Mouse (Mus musculus) limb, embryonic 15.5 days (tissue): ENCODE measurements around the gene Ctsl. TPM values are rescaled to one million over a fixed set of nuclear protein-coding genes. Genes with fewer than 3 reads are reported as not detected.

Experiments used
- ATAC-seq: fragments of 200-750 bp; cut with Nextera tagmentation; 2 replicates; pipeline ENCODE4 v1.8.0; 2017; ENCODE audit warnings: low read depth, moderate TSS enrichment; ENCODE audit not compliant: insufficient number of reproducible peaks, low FRiP score, low TSS enrichment
- H3K27ac ChIP-seq: fragments of 300-500 bp; sonication (generic); 2 replicates; pipeline ENCODE4 v1.5.1; 2015; ENCODE audit warnings: moderate library complexity, mild to moderate bottlenecking, inconsistent platforms
- H3K27me3 ChIP-seq: fragments of 300-500 bp; sonication (generic); 2 replicates; pipeline ENCODE4 v1.6.1; 2015; ENCODE audit warnings: inconsistent platforms
- H3K36me3 ChIP-seq: fragments of 300-500 bp; sonication (generic); 2 replicates; pipeline ENCODE4 v1.6.1; 2015; ENCODE audit warnings: inconsistent platforms
- H3K4me1 ChIP-seq: fragments of 300-500 bp; sonication (generic); 2 replicates; pipeline ENCODE4 v1.6.1; 2015; ENCODE audit warnings: inconsistent platforms
- H3K4me2 ChIP-seq: fragments of 300-500 bp; sonication (generic); 2 replicates; pipeline ENCODE4 v1.6.1; 2015; ENCODE audit warnings: mild to moderate bottlenecking, inconsistent platforms
- H3K4me3 ChIP-seq: fragments of 300-500 bp; sonication (generic); 2 replicates; pipeline ENCODE4 v1.5.1; 2015; ENCODE audit warnings: mild to moderate bottlenecking, inconsistent platforms
- H3K9ac ChIP-seq: fragments of 300-500 bp; sonication (generic); 2 replicates; pipeline ENCODE4 v1.6.1; 2015; ENCODE audit warnings: inconsistent platforms
- H3K9me3 ChIP-seq: fragments of 300-500 bp; sonication (generic); 2 replicates; pipeline ENCODE4 v1.6.1; 2016; ENCODE audit warnings: inconsistent platforms
- WGBS: fragments of 180-500 bp; shearing (Covaris S2); methylation state at CpG from one replicate; pipeline ENCODE4 v1.1.7; 2015; 5-methylcytosine and 5-hydroxymethylcytosine counted together
- polyA plus RNA-seq: library from polyadenylated mRNA; unstranded; fragments of >200 nt; fragmentation: Nextera tagmentation; extraction: Ambion mirVana; gene quantifications from 2 replicates; pipeline ENCODE4 v1.2.1, GENCODE M21; 2015

The Ctsl gene
- polyA plus RNA-seq, 1 experiment from 2014 or later, result 242 TPM

DNA sequence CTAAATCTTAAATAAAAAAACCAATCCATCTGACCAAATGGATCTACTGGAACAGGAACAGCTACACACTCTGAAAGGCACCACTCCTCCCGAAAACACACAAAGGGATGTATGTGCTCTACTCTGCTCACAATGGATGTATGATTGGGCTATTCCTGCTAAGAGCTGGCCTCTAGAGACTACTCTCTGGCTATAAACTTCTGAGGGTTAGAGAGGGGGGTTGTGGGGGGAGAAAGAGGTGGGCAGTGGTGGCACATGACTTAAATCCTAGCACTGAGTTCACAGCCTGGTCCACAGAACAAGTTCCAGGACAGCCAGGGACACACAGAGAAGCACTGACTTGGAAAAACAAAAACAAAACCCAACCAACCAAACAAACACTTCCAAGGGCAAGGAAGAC, 2.1 kb downstream of the Ctsl start:
- H3K27me3 ChIP-seq, result no peaks in the 10 kb centered on the region
- H3K27ac ChIP-seq, result no peak overlapping the region
- peak overlapping the region; percentile 77; the same call in 1 of the 2 replicates for H3K4me3 ChIP-seq
- peaks cover 36% of the 10 kb centered on the region for H3K36me3 ChIP-seq
- peak overlapping the region; percentile 83; the same call in 1 of the 2 replicates for H3K4me2 ChIP-seq
- ATAC-seq, result no peak
- 83% methylated on average over 1 of the region's 1 CpGs for WGBS
- H3K9ac ChIP-seq, result no peak overlapping the region
- H3K9me3 ChIP-seq, result no peaks in the 10 kb centered on the region
- H3K4me1 ChIP-seq, result 0 out of 2 replicates have a peak, but pooled peaks cover 8% of the 10 kb centered on the region

DNA sequence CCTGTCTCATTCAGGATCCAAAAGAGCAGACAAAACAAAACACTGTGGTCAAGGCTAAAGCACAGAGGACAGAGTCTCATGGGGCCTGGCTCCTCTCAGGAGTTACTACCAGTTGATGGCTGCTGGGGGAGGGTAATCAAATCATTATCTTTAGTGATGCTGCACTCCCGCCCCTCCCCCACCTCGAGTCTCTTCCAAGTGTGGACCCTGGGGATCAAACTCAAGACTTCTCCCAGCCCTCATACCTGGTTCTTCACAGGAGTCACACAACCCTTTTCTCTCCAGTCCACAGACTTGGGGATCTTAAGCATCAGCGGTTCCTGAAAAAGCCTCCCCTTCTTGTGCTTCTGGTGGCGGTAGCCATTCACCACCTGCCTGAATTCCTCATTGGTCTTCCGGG, 3.1 kb downstream of the Ctsl start:
- Histone ChIP-seq H3K4me2 (no peak overlapping the region), H3K27me3 (no peaks in the 10 kb centered on the region), H3K36me3 (peaks cover 40% of the 10 kb centered on the region), H3K9ac (no peak overlapping the region), H3K27ac (no peak overlapping the region), H3K4me3 (no peak overlapping the region), H3K4me1 (0 out of 2 replicates have a peak, but pooled peaks cover 8% of the 10 kb centered on the region), H3K9me3 (no peaks in the 10 kb centered on the region)
- no peak for ATAC-seq
- WGBS, result 86% methylated on average over 5 of the region's 5 CpGs

DNA sequence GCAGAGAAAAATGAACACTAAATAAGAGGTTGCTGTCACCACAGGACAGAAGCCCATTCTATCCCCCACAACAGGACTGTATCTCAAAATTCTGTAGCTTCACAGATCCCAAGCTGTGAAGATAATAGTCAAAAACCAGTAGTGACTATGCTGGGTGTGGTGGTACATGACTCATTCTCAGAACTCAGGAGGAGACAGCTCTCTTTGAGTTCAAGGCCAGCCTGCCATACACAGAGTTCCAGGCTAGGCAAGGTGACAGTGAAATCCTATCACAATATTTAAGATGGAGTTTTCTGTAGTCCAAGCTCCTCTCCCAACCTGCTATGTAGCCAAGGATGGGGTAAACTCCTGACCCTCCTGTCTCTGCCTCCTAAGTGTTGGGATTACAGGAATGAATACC, 5.4 kb downstream of the Ctsl start:
- Histone ChIP-seq H3K4me2 (no peak overlapping the region), H3K27me3 (no peaks in the 10 kb centered on the region), H3K9me3 (no peaks in the 10 kb centered on the region), H3K4me3 (no peak overlapping the region), H3K9ac (no peak overlapping the region), H3K4me1 (0 out of 2 replicates have a peak, but pooled peaks cover 6% of the 10 kb centered on the region), H3K36me3 (peaks cover 48% of the 10 kb centered on the region), H3K27ac (no peak overlapping the region)
- no peak for ATAC-seq

DNA sequence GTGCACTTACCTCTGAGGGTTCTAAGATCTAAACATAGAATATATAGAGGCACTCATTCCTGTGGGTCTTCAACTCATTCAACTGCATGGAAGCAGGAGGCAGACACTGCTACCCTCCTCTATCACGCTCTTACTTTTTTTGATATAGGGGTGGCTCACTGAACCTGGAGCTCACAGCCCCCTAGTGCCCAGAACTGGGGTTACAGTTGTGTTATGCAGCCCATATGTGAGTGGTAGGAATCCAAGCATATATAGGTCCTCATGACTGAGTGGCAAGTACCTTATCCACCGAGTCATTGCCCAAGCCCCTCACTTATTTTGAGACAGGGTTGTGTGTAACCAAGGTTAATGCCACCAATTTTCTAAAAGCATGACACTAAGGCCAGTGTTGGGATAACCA, 6.4 kb downstream of the Ctsl start:
- Histone ChIP-seq H3K27me3 (no peaks in the 10 kb centered on the region), H3K4me3 (no peak overlapping the region), H3K9ac (no peak overlapping the region), H3K4me1 (0 out of 2 replicates have a peak, but pooled peaks cover 6% of the 10 kb centered on the region), H3K9me3 (no peaks in the 10 kb centered on the region), H3K36me3 (peaks cover 48% of the 10 kb centered on the region), H3K27ac (no peak overlapping the region), H3K4me2 (no peak overlapping the region)
- ATAC-seq, result no peak
- WGBS, result 84% methylated on average over 2 of the region's 2 CpGs

DNA sequence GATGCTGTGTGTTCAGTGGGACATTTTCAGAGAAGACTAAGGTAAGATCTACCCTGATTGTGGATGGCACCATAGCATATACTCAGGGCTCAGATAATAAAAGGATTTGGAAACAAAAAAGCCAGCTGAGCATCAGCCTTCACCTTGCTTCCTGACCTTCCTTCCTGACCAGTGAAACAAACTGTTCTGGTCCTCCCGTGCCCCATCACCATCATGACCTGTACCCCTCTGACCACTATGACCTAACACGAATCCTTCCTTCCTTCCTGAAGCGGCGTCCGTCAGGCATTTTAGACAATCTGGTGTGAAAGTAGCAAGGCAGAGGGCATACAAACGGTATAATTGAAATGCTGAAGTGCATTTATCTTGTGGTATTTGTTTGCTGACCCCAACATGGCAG, 8.6 kb downstream of the Ctsl start:
- ATAC-seq, result no peak
- Histone ChIP-seq H3K4me2 (no peak overlapping the region), H3K9me3 (no peaks in the 10 kb centered on the region), H3K27me3 (no peaks in the 10 kb centered on the region), H3K36me3 (peaks cover 43% of the 10 kb centered on the region), H3K9ac (no peak overlapping the region), H3K4me1 (no peaks in the 10 kb centered on the region), H3K4me3 (no peak overlapping the region), H3K27ac (no peak overlapping the region)
- 88% methylated on average over 6 of the region's 6 CpGs for WGBS

DNA sequence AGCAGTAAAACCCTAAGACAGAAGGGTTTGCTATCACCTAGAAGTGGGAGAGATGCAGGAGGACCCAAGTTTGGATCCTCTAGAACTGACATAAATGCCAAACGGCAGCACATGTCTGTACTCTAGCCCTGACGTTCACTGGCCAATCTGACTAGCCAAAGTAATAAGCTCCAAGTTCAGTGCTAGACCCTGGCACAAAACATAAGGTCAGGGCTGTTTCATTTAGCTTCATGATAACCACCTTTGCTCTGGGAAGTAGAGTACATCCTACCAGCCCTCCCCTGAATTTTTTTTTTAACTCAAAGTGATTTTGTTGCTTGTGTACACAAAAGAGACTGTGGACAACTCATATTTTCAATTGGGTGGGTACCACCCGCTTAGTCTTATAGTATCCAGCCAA, 9.7 kb downstream of the Ctsl start:
- Histone ChIP-seq H3K4me3 (no peak overlapping the region), H3K9me3 (no peaks in the 10 kb centered on the region), H3K27ac (no peak overlapping the region), H3K4me2 (no peak overlapping the region), H3K4me1 (no peaks in the 10 kb centered on the region), H3K9ac (no peak overlapping the region), H3K36me3 (peaks cover 32% of the 10 kb centered on the region), H3K27me3 (no peaks in the 10 kb centered on the region)
- ATAC-seq, result no peak
- WGBS, result 85% methylated on average over 3 of the region's 3 CpGs

DNA sequence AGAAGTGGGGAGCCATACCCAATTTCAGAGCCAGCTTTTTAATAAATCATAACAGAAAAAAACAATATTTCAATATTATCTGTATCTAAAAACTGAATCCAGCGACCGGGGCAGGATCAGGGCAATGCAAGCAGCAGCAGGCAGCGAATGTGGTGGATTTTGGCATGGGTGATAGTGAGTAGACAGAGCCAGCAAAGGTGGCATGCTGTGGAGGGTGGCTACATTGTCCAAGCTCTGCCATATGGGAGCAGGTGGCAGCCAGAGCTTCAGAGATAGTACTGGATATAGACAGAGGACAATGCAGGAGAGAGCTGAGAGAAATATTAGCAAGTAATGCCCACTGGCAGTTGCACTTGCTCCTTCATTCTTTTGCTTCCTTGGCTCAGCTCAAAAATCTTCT, 11.0 kb downstream of the Ctsl start:
- ATAC-seq, result no peak
- 88% methylated on average over 3 of the region's 3 CpGs for WGBS

DNA sequence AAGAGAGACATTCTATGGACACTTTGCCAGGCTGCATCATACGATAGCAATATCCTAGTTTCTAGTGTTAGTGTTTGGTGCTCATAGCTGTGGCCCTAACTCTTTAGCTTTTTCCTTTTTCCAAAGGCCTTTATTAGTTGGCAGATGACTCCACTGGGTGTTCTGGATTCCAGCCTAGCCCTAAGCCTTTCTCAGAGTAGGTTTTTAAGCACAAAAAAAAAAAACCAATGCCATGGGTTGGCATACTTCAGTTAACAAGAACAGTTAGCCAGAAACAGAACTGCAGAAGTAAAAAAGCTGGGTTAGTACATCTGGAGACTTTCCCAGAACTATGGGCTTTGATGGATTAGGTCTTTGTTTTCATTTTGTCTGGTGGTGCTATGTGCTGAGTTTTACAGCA, 12.2 kb downstream of the Ctsl start:
- no peaks in the 10 kb centered on the region for H3K27me3 ChIP-seq
- H3K36me3 ChIP-seq, result peaks cover 11% of the 10 kb centered on the region; the same call in 1 of the 2 replicates
- no peak overlapping the region for H3K4me2 ChIP-seq
- no peak overlapping the region for H3K4me3 ChIP-seq
- no peak overlapping the region for H3K27ac ChIP-seq
- WGBS, result 70% methylated on average over 1 of the region's 1 CpGs
- H3K4me1 ChIP-seq, result no peaks in the 10 kb centered on the region
- H3K9me3 ChIP-seq, result no peaks in the 10 kb centered on the region
- no peak for ATAC-seq
- no peak overlapping the region for H3K9ac ChIP-seq

More for the DNA sequence above, 11.0 kb downstream of the Ctsl start:
- H3K4me1 ChIP-seq, result no peaks in the 10 kb centered on the region
- H3K27ac ChIP-seq, result no peak overlapping the region
- no peaks in the 10 kb centered on the region for H3K9me3 ChIP-seq
- H3K4me2 ChIP-seq, result no peak overlapping the region
- peaks cover 21% of the 10 kb centered on the region for H3K36me3 ChIP-seq
- no peak overlapping the region for H3K4me3 ChIP-seq
- H3K27me3 ChIP-seq, result no peaks in the 10 kb centered on the region
- H3K9ac ChIP-seq, result no peak overlapping the region

DNA sequence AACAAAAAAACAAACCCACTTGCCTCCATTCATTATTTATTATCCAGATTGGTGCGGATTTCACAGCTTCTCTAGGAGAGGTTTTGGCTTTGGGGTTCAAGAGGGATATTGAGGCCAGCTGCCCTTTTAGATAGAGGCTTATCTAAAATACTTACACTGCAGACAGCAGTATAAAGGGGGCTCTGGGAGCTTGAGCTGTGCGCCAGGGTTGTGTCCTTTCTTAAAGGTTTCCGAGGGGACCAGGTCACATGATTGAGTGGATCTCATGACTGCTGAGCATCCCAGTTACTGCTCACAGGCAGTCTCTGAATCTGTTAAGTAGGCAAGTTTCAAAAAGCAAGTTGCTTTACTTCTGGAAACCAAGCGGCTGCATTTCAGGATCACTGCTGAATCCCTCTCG, 13.3 kb downstream of the Ctsl start:
- Histone ChIP-seq H3K27me3 (no peaks in the 10 kb centered on the region), H3K4me2 (no peak overlapping the region), H3K27ac (no peak overlapping the region), H3K9ac (no peak overlapping the region), H3K9me3 (no peaks in the 10 kb centered on the region), H3K4me1 (no peaks in the 10 kb centered on the region), H3K36me3 (peaks cover 5% of the 10 kb centered on the region; the same call in 1 of the 2 replicates), H3K4me3 (no peak overlapping the region)
- 73% methylated on average over 5 of the region's 5 CpGs for WGBS
- ATAC-seq, result no peak

DNA sequence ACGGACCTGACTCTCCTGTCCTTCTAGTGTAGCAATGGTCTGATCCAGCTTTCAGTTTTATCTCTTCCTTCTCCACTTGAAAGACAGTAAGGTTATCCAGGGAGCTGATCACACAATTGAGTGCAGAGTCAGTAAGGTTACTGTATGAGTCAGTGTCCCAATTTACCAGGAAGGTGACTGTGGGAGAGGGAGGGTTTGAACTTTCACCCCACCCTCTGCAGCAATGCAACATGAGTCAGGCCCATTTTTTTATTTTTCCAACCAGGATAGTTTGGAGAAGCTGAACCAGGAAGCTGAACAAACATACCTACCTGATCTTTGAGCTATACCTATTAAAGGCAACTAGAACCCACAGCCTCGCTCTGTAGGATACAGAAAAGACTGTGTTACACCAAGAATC, 21.2 kb downstream of the Ctsl start:
- H3K27ac ChIP-seq, result no peak overlapping the region
- ATAC-seq, result no peak
- no peaks in the 10 kb centered on the region for H3K27me3 ChIP-seq
- WGBS, result 77% methylated on average over 2 of the region's 2 CpGs
- no peak overlapping the region for H3K4me2 ChIP-seq
- no peaks in the 10 kb centered on the region for H3K36me3 ChIP-seq
- H3K4me1 ChIP-seq, result no peaks in the 10 kb centered on the region
- no peak overlapping the region for H3K4me3 ChIP-seq
- no peak overlapping the region for H3K9ac ChIP-seq
- H3K9me3 ChIP-seq, result no peaks in the 10 kb centered on the region

DNA sequence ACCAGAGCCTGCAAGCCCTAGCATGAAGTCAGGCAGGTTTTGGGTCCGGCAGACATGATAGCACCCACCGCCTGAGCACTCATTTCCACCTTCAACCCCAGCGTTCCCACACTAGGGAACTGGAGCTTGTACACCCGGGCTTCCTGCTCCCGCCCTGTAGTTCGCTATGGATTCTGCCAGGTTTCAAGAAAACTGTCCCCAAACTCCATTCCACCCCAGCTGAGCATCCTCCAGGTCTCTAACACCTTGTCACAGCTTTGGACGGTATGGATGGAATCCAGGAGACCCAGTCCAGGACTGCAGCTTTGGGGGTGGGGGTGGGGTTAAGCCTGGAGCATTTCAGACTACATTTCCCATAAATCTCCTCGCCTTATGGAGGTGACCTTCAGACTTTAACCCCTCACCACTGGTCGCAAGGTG, 26.6 kb downstream of the Ctsl start:
- Histone ChIP-seq H3K27ac (no peak overlapping the region), H3K27me3 (no peaks in the 10 kb centered on the region), H3K36me3 (no peaks in the 10 kb centered on the region), H3K4me1 (0 out of 2 replicates have a peak, but pooled peaks cover 5% of the 10 kb centered on the region), H3K4me2 (peak overlapping the region; percentile 70), H3K4me3 (peak overlapping the region; percentile 45), H3K9me3 (no peaks in the 10 kb centered on the region), H3K9ac (peak overlapping the region; percentile 39)
- WGBS, result 2% methylated on average over 9 of the region's 9 CpGs
- ATAC-seq, result no peak

DNA sequence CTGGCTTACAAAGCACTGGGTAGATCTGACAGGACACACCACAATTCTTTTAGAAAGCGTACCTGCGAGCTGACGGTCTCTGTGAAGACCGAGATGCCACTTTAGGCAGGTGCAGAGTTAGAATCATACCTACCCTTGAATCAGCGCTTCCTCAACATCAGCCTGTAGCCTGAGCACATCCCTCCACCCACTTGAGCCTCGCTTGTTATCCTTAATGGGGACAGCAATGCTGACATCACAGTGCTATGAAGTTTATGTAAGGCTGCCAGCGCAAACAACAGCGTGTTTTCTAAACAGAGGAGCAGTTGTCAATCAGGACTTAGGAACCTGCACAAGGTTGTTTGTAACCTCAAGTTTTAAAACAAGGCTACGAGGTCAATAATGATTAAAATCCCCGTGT, 27.1 kb downstream of the Ctsl start:
- H3K4me1 ChIP-seq, result 0 out of 2 replicates have a peak, but pooled peaks cover 5% of the 10 kb centered on the region
- ATAC-seq, result no peak
- WGBS, result 17% methylated on average over 10 of the region's 10 CpGs
- peak overlapping the region; percentile 39 for H3K9ac ChIP-seq
- H3K27ac ChIP-seq, result no peak overlapping the region
- H3K4me2 ChIP-seq, result peak overlapping the region; percentile 70
- no peaks in the 10 kb centered on the region for H3K9me3 ChIP-seq
- no peaks in the 10 kb centered on the region for H3K36me3 ChIP-seq
- H3K4me3 ChIP-seq, result peak overlapping the region; percentile 45
- H3K27me3 ChIP-seq, result no peaks in the 10 kb centered on the region

DNA sequence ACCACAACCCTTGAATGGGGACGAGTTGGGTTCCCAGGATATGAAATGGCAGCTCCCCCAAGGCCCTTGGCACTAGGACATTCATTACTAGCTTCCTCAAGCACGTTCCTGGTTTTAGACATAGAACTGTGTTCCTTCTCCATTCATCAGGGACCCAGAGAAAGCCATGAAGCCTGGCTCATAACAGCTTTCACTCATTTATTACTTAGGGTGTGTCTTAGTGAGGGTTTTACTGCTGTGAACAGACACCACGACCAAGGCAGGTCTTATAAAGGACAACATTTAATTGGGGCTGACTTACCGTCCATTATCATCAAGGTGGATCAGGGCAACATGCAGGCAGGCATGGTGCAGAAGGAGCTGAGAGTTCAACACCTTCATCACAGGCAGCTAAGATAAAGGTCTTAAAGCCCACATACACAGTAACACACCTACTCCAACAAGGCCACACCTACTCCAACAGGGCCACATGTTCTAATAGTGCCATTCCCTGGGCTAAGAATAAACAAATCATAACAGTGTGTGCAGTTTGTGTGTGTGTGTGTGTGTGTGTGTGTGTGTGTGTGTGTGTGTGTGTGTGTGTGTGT, 35.1 kb downstream of the Ctsl start:
- Histone ChIP-seq H3K4me3 (no peak overlapping the region), H3K36me3 (no peaks in the 10 kb centered on the region), H3K9me3 (no peaks in the 10 kb centered on the region), H3K4me1 (no peaks in the 10 kb centered on the region), H3K9ac (no peak overlapping the region), H3K4me2 (no peak overlapping the region), H3K27me3 (no peaks in the 10 kb centered on the region), H3K27ac (no peak overlapping the region)
- ATAC-seq, result no peak
- WGBS, result 49% methylated on average over 4 of the region's 4 CpGs
